Mouse (Mus musculus) hindbrain, embryonic 15.5 days (tissue): ENCODE results near the gene Flywch1. TPM values are rescaled to one million over a fixed set of nuclear protein-coding genes. Genes with fewer than 3 reads are reported as not detected.

Source experiments
- ATAC-seq: fragments of 200-750 bp; cut with Nextera tagmentation; 2 replicates; pipeline ENCODE4 v1.8.0; 2017; ENCODE audit warnings: low read depth, moderate number of reproducible peaks, moderate TSS enrichment; ENCODE audit not compliant: low FRiP score
- H3K27ac ChIP-seq: fragments of 300-500 bp; sonication (generic); replicated peaks from 2 replicates; pipeline ENCODE4 v1.5.1; 2015; ENCODE audit warnings: mild to moderate bottlenecking, inconsistent platforms
- H3K27me3 ChIP-seq: fragments of 300-500 bp; sonication (generic); 2 replicates; pipeline ENCODE4 v1.6.1; 2015; ENCODE audit warnings: control low read depth, inconsistent platforms
- H3K36me3 ChIP-seq: fragments of 300-500 bp; sonication (generic); 2 replicates; pipeline ENCODE4 v1.6.1; 2015; ENCODE audit warnings: control low read depth, inconsistent platforms
- H3K4me1 ChIP-seq: fragments of 300-500 bp; sonication (generic); replicated peaks from 2 replicates; pipeline ENCODE4 v1.6.1; 2015; ENCODE audit warnings: control low read depth, inconsistent platforms
- H3K4me2 ChIP-seq: fragments of 300-500 bp; sonication (generic); 2 replicates; pipeline ENCODE4 v1.6.1; 2015; ENCODE audit warnings: moderate library complexity, mild to moderate bottlenecking, inconsistent platforms
- H3K4me3 ChIP-seq: fragments of 300-500 bp; sonication (generic); 2 replicates; pipeline ENCODE4 v1.5.1; 2015; ENCODE audit warnings: mild to moderate bottlenecking, inconsistent platforms
- H3K9ac ChIP-seq: fragments of 300-500 bp; sonication (generic); 2 replicates; pipeline ENCODE4 v1.6.1; 2015; ENCODE audit warnings: inconsistent platforms
- H3K9me3 ChIP-seq: fragments of 300-500 bp; sonication (generic); 2 replicates; pipeline ENCODE4 v1.6.1; 2016; ENCODE audit warnings: control low read depth, inconsistent platforms
- WGBS: fragments of 180-500 bp; shearing (Covaris S2); methylation state at CpG from one replicate; pipeline ENCODE4 v1.1.7; 2015; 5-methylcytosine and 5-hydroxymethylcytosine counted together
- polyA plus RNA-seq: library from polyadenylated mRNA; unstranded; fragments of >200 nt; fragmentation: Nextera tagmentation; extraction: Ambion mirVana; gene quantifications from 2 replicates; pipeline ENCODE4 v1.2.1, GENCODE M21; 2015

Gene Flywch1
- polyA plus RNA-seq, 1 experiment from 2014 or later, result 209 TPM

DNA sequence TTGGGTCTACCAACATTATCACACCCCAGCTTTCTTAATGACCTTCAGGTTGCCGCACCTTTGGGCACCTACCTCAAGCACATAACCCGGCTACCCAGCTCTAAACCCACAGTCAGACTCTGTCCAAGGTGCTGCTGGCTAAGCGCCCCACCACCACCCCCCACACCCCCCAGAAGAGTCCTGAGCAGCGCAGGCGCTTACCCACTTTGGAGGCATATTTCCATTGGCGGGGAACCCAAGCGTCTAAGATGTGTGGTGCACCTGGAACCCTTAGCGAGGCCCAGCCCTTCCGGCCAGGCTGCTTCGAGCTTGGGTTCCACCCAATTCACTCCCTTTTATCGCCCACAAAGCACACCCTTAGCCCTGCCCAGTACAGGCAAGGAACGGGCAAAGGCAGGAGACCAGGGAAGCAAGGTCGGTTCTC is 30.8 kb downstream of the Flywch1 start, which contains the start of gene Paqr4:
Gene Paqr4, minus strand, starts transcription at position 270 of the 424 bp plus-strand sequence.
- no peak; the same call in 1 of the 2 replicates for ATAC-seq
- Histone ChIP-seq H3K36me3 (0 out of 2 replicates have a peak, but pooled peaks cover 11% of the 10 kb centered on the region), H3K27ac (peak within 1 kb of the TSS; percentile 84), H3K4me2 (peak within 1 kb of the TSS; percentile 89), H3K27me3 (peaks cover 45% of the 10 kb centered on the region), H3K9me3 (no peaks in the 10 kb centered on the region), H3K4me3 (peak within 1 kb of the TSS; percentile 73), H3K9ac (peak within 1 kb of the TSS; percentile 75), H3K4me1 (peaks cover 48% of the 10 kb centered on the region)
- 8% methylated on average over 13 of the region's 13 CpGs for WGBS

DNA sequence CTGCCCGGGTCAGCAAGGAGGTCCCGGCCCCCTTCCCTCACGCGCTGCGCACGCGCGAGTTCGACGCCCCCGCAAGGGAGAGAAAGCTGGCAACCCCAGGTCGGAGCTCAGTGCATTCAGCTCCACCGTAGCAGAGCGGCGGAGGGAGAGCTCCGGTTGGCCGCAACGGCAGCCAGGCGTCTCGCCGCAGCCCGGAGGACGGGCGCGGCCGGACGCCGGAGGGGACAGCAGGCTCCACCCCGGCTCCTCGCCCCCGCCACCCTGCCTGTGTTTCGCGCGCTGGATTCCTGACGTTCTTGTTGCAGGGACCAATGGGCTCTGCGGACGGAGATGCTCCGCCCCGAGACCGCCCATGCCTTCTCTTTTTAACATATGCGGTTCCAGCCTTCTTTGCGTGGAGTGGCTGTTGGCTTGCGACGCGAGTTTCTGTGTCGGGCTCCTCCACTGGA is 31.2 kb downstream of the Flywch1 start:
- WGBS, result under 1% methylated on average over 37 of the region's 46 CpGs
- ATAC-seq, result peak; percentile 88

DNA sequence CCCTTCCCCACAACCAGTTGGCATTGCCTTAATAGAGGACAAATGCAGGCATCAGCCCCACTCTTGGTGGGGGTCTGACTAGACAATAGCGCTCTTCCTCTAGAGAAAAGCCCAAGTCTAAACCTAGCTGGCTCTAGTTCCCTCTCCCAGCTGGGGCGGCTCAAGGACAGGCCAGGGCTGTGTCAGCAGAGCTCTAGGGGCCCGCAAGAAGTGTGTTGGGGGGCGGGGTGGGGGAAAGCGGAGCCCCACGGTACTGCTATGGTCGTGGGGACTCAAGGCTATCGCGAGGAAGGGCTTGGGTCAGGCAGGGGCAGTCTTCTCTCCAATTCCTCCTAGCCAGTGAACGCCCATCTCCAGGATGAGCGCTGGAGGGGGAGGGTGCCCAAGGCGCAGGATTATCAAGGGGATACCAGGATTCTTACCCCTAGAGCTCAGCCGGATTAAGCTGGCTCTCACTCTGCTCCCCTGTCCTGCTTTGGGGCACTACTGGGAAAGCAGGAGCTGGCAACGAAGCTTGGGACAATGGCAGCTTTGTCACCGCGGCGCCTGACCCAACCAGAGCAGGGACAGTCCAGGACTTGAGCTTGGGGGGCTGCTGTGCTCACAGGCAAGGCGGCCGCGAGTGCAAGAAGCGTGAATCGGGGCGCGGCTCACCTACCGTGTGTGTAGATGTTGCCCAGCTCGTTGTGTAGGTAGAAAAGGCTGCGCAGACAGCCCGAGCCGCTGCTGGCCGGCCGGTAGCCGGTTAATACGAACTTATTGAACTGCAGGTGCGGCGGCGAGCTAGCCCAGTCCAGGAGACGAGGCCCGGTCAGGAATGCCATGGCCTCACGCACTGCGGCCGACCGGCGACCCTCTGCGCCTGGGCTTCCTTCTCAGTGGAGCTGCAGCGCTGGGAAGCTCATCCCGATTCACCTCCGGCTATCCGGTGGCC is 31.9 kb downstream of the Flywch1 start:
- under 1% methylated on average over 47 of the region's 48 CpGs for WGBS
- H3K4me3 ChIP-seq, result peak overlapping the region; percentile 73
- peaks cover 37% of the 10 kb centered on the region for H3K4me1 ChIP-seq
- H3K27ac ChIP-seq, result peak overlapping the region; percentile 84
- peak overlapping the region; percentile 89 for H3K4me2 ChIP-seq
- ATAC-seq, result peak; percentile 27
- H3K9ac ChIP-seq, result peak overlapping the region; percentile 75
- 0 out of 2 replicates have a peak, but pooled peaks cover 12% of the 10 kb centered on the region for H3K36me3 ChIP-seq
- peaks cover 36% of the 10 kb centered on the region for H3K27me3 ChIP-seq
- no peaks in the 10 kb centered on the region for H3K9me3 ChIP-seq

More for the DNA sequence above, 31.2 kb downstream of the Flywch1 start:
- peak overlapping the region; percentile 73 for H3K4me3 ChIP-seq
- H3K27me3 ChIP-seq, result peaks cover 43% of the 10 kb centered on the region
- H3K27ac ChIP-seq, result peak overlapping the region; percentile 84
- H3K9me3 ChIP-seq, result no peaks in the 10 kb centered on the region
- peak overlapping the region; percentile 75 for H3K9ac ChIP-seq
- 0 out of 2 replicates have a peak, but pooled peaks cover 12% of the 10 kb centered on the region for H3K36me3 ChIP-seq
- H3K4me2 ChIP-seq, result peak overlapping the region; percentile 89
- peaks cover 44% of the 10 kb centered on the region for H3K4me1 ChIP-seq

DNA sequence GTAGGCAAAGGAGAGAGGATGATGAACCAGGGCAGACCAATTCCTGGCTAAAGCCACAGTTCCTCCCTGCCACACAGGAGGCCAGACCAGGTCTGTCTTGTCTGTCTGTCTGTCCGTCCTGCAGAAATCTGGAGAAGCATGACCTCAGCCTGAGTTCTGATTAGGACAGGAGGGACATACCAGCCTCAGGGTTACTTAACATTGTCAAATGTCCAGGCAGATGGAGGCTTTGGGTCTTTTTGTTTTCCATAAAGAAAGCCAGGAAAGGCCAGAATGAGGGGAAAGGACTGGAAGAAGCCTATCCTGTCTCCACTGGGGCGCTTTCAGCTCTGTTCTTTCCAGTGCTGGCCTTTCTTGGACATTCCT is 32.6 kb downstream of the Flywch1 start:
- Histone ChIP-seq H3K9me3 (no peaks in the 10 kb centered on the region), H3K27me3 (peaks cover 31% of the 10 kb centered on the region), H3K4me1 (peaks cover 36% of the 10 kb centered on the region), H3K4me2 (peak overlapping the region; percentile 89), H3K36me3 (0 out of 2 replicates have a peak, but pooled peaks cover 12% of the 10 kb centered on the region), H3K4me3 (peak overlapping the region; percentile 73), H3K9ac (peak overlapping the region; percentile 75), H3K27ac (peak overlapping the region; percentile 84)
- WGBS, result 40% methylated on average over 2 of the region's 2 CpGs
- no peak for ATAC-seq

DNA sequence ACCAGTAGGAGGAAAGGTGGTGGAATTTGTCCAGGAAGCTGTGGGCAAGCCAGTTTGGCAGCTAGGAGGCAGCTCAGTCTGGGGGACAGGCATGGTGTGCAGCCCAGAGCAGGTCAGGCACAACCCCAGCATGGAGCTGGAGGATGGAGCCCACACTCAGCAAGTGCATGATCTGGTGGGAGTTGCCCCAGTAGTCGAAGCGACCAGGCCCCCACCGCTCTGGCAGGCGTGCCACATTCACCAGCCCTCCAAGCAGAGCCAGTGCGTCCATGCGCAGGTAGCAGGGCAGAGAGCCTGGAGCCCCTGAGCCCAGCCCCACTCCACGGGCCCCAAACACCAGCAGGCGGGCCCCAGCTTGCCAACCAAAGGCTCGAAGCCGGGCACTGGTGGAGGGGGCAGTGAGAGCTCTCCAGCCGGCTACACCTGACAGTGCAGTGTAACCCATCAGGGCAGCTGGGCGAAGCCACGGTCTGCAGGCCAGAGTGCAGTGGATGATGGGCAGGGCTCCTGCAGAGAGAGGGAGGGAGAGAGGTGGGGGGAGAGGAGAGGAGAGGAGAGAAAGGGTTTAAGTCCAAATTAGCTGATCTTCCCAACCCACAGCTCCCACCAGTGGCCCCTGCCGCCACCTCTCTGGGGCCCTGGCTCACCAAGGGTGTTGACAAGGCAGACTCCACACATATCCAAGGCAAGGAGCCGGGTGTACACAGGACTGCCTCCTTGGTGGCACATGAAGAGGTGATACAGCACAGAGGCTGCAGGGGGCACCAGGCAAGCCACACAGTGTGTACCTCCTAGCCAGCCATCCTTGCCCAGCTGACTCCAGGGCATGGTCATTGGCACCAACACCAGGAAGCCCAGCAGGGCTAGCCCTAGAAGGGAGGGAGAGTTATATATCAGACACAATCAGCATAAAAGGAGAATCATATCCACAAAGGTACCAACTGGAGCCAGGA is 33.6 kb downstream of the Flywch1 start:
- Histone ChIP-seq H3K9me3 (no peaks in the 10 kb centered on the region), H3K4me1 (peaks cover 36% of the 10 kb centered on the region), H3K4me2 (peak overlapping the region; percentile 89), H3K27me3 (peaks cover 21% of the 10 kb centered on the region), H3K9ac (no peak overlapping the region), H3K36me3 (0 out of 2 replicates have a peak, but pooled peaks cover 12% of the 10 kb centered on the region), H3K4me3 (peak overlapping the region; percentile 73; the same call in 1 of the 2 replicates), H3K27ac (no peak overlapping the region)
- ATAC-seq, result no peak
- WGBS, result 62% methylated on average over 15 of the region's 15 CpGs

DNA sequence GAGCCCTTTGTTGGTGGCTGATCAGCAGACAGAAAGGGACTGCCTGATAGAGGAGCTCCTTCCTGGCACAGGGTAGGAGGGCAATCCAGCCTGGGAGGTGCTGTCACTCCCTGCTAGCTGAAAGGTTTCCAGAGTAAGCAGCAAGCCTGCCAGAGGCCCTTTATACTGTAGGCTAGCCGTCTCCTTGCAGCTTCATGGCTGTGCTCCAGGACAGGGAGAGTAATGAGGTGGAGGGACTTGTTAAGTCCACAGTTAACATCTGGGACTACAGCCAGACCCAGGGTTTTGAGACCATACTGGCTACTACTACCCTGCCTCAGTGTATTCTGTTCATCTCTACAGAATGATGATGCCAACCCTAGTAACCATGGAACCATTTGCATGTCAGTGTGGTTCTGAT is 37.1 kb downstream of the Flywch1 start:
- no peak for ATAC-seq
- Histone ChIP-seq H3K27me3 (no peaks in the 10 kb centered on the region), H3K9ac (no peak overlapping the region), H3K4me3 (no peak overlapping the region), H3K9me3 (no peaks in the 10 kb centered on the region), H3K4me1 (peaks cover 21% of the 10 kb centered on the region), H3K36me3 (0 out of 2 replicates have a peak, but pooled peaks cover 12% of the 10 kb centered on the region), H3K27ac (no peak overlapping the region), H3K4me2 (no peak overlapping the region)
- WGBS, result 45% methylated on average over 1 of the region's 1 CpGs

DNA sequence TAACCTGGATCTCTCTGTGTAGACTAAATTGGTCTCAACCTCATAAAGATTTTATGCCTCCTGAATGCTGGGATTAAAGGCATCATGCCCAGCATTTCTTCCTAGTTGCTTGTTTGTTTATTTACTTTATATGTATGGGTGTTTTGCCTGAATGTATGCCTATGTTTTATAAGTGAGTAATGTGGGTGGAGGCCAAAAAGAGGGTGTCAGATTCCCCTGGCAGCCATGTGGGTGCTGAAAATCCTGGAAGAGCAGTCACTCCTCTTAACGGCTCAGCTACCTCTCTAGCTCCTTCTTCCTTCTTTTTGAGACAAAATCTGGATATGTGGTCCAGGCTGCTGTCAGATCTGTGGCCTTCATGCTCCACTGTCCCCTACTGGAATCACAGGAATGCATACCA is 41.0 kb downstream of the Flywch1 start:
- no peaks in the 10 kb centered on the region for H3K27me3 ChIP-seq
- H3K4me2 ChIP-seq, result no peak overlapping the region
- WGBS, result 77% methylated on average over 1 of the region's 1 CpGs
- H3K4me1 ChIP-seq, result peaks cover 13% of the 10 kb centered on the region
- H3K9me3 ChIP-seq, result no peaks in the 10 kb centered on the region
- no peaks in the 10 kb centered on the region for H3K36me3 ChIP-seq
- no peak for ATAC-seq
- no peak overlapping the region for H3K9ac ChIP-seq
- no peak overlapping the region for H3K4me3 ChIP-seq
- no peak overlapping the region for H3K27ac ChIP-seq

DNA sequence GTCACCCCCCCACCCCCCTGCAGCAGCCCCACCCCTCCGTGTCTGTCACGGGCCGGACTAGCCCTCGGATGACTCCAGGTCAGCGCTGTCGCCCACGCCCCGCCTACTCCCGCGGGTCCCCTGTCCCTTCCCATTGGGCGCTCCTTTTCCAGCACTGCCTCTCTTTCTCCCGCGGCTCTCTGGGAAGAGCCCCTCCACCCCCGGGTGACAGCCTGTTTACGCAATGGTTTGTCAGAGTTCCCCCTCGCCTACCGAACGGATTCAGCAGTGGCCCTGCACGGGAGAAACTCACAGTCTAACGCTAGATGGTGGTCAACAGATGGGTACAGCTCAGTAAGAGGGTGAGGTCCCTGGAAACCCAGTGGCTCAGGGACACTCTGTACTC is 44.7 kb downstream of the Flywch1 start:
- Histone ChIP-seq H3K9ac (peak overlapping the region; percentile 53), H3K4me2 (peak overlapping the region; percentile 85), H3K4me1 (peaks cover 14% of the 10 kb centered on the region), H3K36me3 (no peaks in the 10 kb centered on the region), H3K27ac (peak overlapping the region; percentile 70; the same call in 1 of the 2 replicates), H3K9me3 (no peaks in the 10 kb centered on the region), H3K27me3 (no peaks in the 10 kb centered on the region), H3K4me3 (peak overlapping the region; percentile 68)
- ATAC-seq, result peak; percentile 82
- 0% methylated on average over 20 of the region's 20 CpGs for WGBS

DNA sequence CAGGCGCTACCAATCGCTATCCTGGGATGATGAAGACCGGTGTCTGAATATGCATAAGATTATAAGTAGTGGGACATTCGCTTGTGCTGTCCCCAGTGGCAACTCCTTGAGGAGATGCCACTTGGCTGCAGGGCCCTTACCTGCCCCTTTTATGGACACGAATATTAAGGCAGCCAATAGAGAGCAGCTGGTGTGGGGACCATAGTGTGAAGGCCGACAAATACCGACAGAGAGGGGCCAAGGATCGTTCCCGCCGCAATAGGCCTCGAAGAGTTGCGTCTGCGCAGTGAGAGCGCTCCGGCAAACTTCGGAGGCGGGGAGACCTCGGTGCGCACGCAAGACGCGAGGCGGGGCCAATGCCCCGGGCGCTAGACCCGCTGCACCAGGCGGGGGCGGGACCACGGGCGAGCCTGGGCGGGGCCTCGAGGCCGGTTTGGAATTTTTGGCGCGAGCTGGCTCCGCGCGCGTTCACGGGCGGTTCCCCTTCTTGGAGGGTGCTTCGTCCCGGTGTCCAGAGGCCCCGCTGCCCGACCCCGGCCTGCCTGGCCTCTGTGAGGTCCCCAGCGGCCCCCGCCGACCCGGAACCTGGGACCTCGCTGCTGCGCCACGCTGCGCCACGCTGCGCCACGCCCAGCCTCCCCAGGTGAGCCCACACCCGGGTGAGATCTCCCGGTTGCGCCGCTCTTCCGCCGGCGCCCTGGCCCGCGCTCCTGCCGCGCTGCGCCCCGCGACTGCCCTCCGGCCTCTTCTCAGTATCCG is 45.2 kb downstream of the Flywch1 start, which contains the start of gene Pkmyt1:
Gene Pkmyt1, plus strand, starts transcription at position 338 of the 759 bp plus-strand sequence.
- Histone ChIP-seq H3K27ac (peak within 1 kb of the TSS; percentile 75), H3K36me3 (no peaks in the 10 kb centered on the region), H3K9me3 (no peaks in the 10 kb centered on the region), H3K9ac (peak within 1 kb of the TSS; percentile 53), H3K4me3 (peak within 1 kb of the TSS; percentile 68), H3K4me1 (peaks cover 14% of the 10 kb centered on the region), H3K27me3 (no peaks in the 10 kb centered on the region), H3K4me2 (peak within 1 kb of the TSS; percentile 85)
- ATAC-seq, result peak; percentile 94
- WGBS, result under 1% methylated on average over 70 of the region's 73 CpGs

DNA sequence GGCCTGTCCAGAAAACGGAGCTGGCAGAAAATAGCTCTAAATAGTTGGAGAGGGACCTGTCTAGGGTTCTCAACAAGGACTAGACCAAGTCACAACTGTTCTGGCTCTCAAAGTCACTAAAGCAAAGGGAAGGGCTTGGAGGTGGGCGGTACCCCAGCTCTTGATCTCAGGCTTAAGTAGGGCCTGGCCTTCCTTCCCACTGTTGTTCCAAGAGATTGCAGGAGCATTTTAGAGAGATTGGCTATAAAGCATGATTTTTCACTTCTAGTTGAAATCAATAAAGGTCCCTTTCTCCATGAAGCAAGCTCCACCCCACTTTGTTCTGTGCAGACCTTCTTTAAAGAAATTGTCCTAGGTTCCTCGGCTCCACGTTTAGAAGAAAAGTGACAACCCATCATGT is 45.9 kb downstream of the Flywch1 start:
- no peak for ATAC-seq
- H3K27ac ChIP-seq, result peak overlapping the region; percentile 75
- no peaks in the 10 kb centered on the region for H3K27me3 ChIP-seq
- peak overlapping the region; percentile 44 for H3K9ac ChIP-seq
- peak overlapping the region; percentile 68 for H3K4me3 ChIP-seq
- no peaks in the 10 kb centered on the region for H3K36me3 ChIP-seq
- peaks cover 14% of the 10 kb centered on the region for H3K4me1 ChIP-seq
- H3K9me3 ChIP-seq, result no peaks in the 10 kb centered on the region
- H3K4me2 ChIP-seq, result peak overlapping the region; percentile 85
- WGBS, result 66% methylated on average over 4 of the region's 4 CpGs
